Mouse (Mus musculus) spleen, postnatal 10 days (tissue): ENCODE data around the gene Pde8b.

Experiments used
- DNase-seq, 2 experiments: peaks; one replicate each; pipeline ENCODE4 v3.0.0; 2021 to 2022; ENCODE audit warnings: low spot score in 2 of 2

The Pde8b gene

GRCm38 (mm10) chr13:95081082-95081481 is 169.1 kb downstream of the Pde8b start:
- no peak for DNase-seq

GRCm38 (mm10) chr13:95078492-95078891 is 171.6 kb downstream of the Pde8b start:
- DNase-seq: no peak

- DNase-seq: no peak
Observed at GRCm38 (mm10) chr13:95077688-95078087, 172.4 kb downstream of the Pde8b start.

GRCm38 (mm10) chr13:95076142-95076541 is 174.0 kb downstream of the Pde8b start:
- DNase-seq: no peak

GRCm38 (mm10) chr13:95073445-95074172 is 176.5 kb downstream of the Pde8b start:
- no peak for DNase-seq

- DNase-seq: no peak
Observed at GRCm38 (mm10) chr13:95070268-95070667, 179.9 kb downstream of the Pde8b start.

- DNase-seq: no peak
Observed at GRCm38 (mm10) chr13:95067854-95068253, 182.3 kb downstream of the Pde8b start.

GRCm38 (mm10) chr13:95063390-95064017 is 186.6 kb downstream of the Pde8b start:
- no peak for DNase-seq

GRCm38 (mm10) chr13:95058885-95059284 is 191.3 kb downstream of the Pde8b start:
- no peak for DNase-seq

GRCm38 (mm10) chr13:95056501-95057280 is 193.4 kb downstream of the Pde8b start:
- DNase-seq: no peak

- DNase-seq: no peak
Observed at GRCm38 (mm10) chr13:95055742-95056388, 194.3 kb downstream of the Pde8b start.

- DNase-seq: no peak
Observed at GRCm38 (mm10) chr13:95052421-95052820, 197.7 kb downstream of the Pde8b start.

GRCm38 (mm10) chr13:95050398-95050797 is 199.7 kb downstream of the Pde8b start:
- no peak for DNase-seq

GRCm38 (mm10) chr13:95044108-95044507 is 206.0 kb downstream of the Pde8b start:
- DNase-seq: no peak

GRCm38 (mm10) chr13:95040140-95040738 is 209.9 kb downstream of the Pde8b start:
- no peak for DNase-seq

GRCm38 (mm10) chr13:95038200-95038599 is 211.9 kb downstream of the Pde8b start:
- DNase-seq: no peak

- DNase-seq: no peak
Observed at GRCm38 (mm10) chr13:95034715-95035114, 215.4 kb downstream of the Pde8b start.

- DNase-seq: no peak
Observed at GRCm38 (mm10) chr13:95034094-95034493, 216.0 kb downstream of the Pde8b start.

GRCm38 (mm10) chr13:95032973-95033372 is 217.2 kb downstream of the Pde8b start:
- DNase-seq: no peak

- DNase-seq: no peak
Observed at GRCm38 (mm10) chr13:95032127-95032831, 217.9 kb downstream of the Pde8b start.

- no peak for DNase-seq
Observed at GRCm38 (mm10) chr13:95030828-95031227, 219.3 kb downstream of the Pde8b start.
